Mouse (Mus musculus): ENCODE results near the gene Syne2. TPM values are rescaled to one million over a fixed set of nuclear protein-coding genes. Genes with fewer than 3 reads are reported as not detected.

Gene Syne2
- polyA plus RNA-seq, 1 experiment from 2014 or later = 42.6 TPM

GRCm38 (mm10) chr12:76013480-76013879 is 195.5 kb downstream of the Syne2 start:
- no peaks in the 10 kb centered on the region for H3K36me3 ChIP-seq (ENCODE audit: control insufficient read depth, insufficient read depth, low read length)
- no peaks in the 10 kb centered on the region for H3K4me1 ChIP-seq (ENCODE audit: control insufficient read depth, insufficient read depth, low read depth, low read length)
- no peak overlapping the region for H3K4me2 ChIP-seq (ENCODE audit: low read length)
- H3K9me3 ChIP-seq (ENCODE audit: control insufficient read depth, low read length) = no peaks in the 10 kb centered on the region
- ATAC-seq = no peak
- H3K27ac ChIP-seq (ENCODE audit: low read depth, low read length) = no peak overlapping the region
- H3K9ac ChIP-seq (ENCODE audit: low read depth, low read length) = no peak overlapping the region
- H3K27me3 ChIP-seq (replicated peaks; ENCODE audit: control insufficient read depth, insufficient read depth, low read length) = no peaks in the 10 kb centered on the region
- 52% methylated on average over 4 of the region's 4 CpGs for WGBS
- H3K4me3 ChIP-seq (ENCODE audit: low read length) = no peak overlapping the region

GRCm38 (mm10) chr12:76015026-76015425 is 197.1 kb downstream of the Syne2 start:
- no peak overlapping the region for H3K27ac ChIP-seq (ENCODE audit: low read depth, low read length)
- no peaks in the 10 kb centered on the region for H3K36me3 ChIP-seq (ENCODE audit: control insufficient read depth, insufficient read depth, low read length)
- H3K4me3 ChIP-seq (ENCODE audit: low read length) = no peak overlapping the region
- no peaks in the 10 kb centered on the region for H3K27me3 ChIP-seq (replicated peaks; ENCODE audit: control insufficient read depth, insufficient read depth, low read length)
- H3K9me3 ChIP-seq (ENCODE audit: control insufficient read depth, low read length) = no peaks in the 10 kb centered on the region
- 89% methylated on average over 14 of the region's 15 CpGs for WGBS
- no peak for ATAC-seq
- no peaks in the 10 kb centered on the region for H3K4me1 ChIP-seq (ENCODE audit: control insufficient read depth, insufficient read depth, low read depth, low read length)
- H3K9ac ChIP-seq (ENCODE audit: low read depth, low read length) = no peak overlapping the region
- H3K4me2 ChIP-seq (ENCODE audit: low read length) = no peak overlapping the region

- H3K36me3 ChIP-seq (ENCODE audit: control insufficient read depth, insufficient read depth, low read length) = no peaks in the 10 kb centered on the region
- H3K9ac ChIP-seq (ENCODE audit: low read depth, low read length) = no peak overlapping the region
- 90% methylated on average over 11 of the region's 11 CpGs for WGBS
- no peaks in the 10 kb centered on the region for H3K9me3 ChIP-seq (ENCODE audit: control insufficient read depth, low read length)
- no peak overlapping the region for H3K27ac ChIP-seq (ENCODE audit: low read depth, low read length)
- no peak overlapping the region for H3K4me3 ChIP-seq (ENCODE audit: low read length)
- no peak overlapping the region for H3K4me2 ChIP-seq (ENCODE audit: low read length)
- ATAC-seq = no peak
- no peaks in the 10 kb centered on the region for H3K27me3 ChIP-seq (replicated peaks; ENCODE audit: control insufficient read depth, insufficient read depth, low read length)
- H3K4me1 ChIP-seq (ENCODE audit: control insufficient read depth, insufficient read depth, low read depth, low read length) = no peaks in the 10 kb centered on the region
Observed at GRCm38 (mm10) chr12:76015489-76015888, 197.6 kb downstream of the Syne2 start.

GRCm38 (mm10) chr12:76016123-76017101 is 198.5 kb downstream of the Syne2 start:
- WGBS = 81% methylated on average over 14 of the region's 14 CpGs
- Histone ChIP-seq H3K36me3 (ENCODE audit: control insufficient read depth, insufficient read depth, low read length) (no peaks in the 10 kb centered on the region), H3K27me3 (replicated peaks; ENCODE audit: control insufficient read depth, insufficient read depth, low read length) (no peaks in the 10 kb centered on the region), H3K27ac (ENCODE audit: low read depth, low read length) (no peak overlapping the region), H3K9ac (ENCODE audit: low read depth, low read length) (no peak overlapping the region), H3K4me1 (ENCODE audit: control insufficient read depth, insufficient read depth, low read depth, low read length) (no peaks in the 10 kb centered on the region), H3K9me3 (ENCODE audit: control insufficient read depth, low read length) (no peaks in the 10 kb centered on the region), H3K4me2 (ENCODE audit: low read length) (no peak overlapping the region), H3K4me3 (ENCODE audit: low read length) (no peak overlapping the region)
- no peak for ATAC-seq

GRCm38 (mm10) chr12:76018640-76019039 is 200.7 kb downstream of the Syne2 start:
- ATAC-seq = no peak
- H3K4me2 ChIP-seq (ENCODE audit: low read length) = no peak overlapping the region
- H3K9ac ChIP-seq (ENCODE audit: low read depth, low read length) = no peak overlapping the region
- no peak overlapping the region for H3K27ac ChIP-seq (ENCODE audit: low read depth, low read length)
- peaks cover 3% of the 10 kb centered on the region; the same call in 1 of the 2 replicates for H3K36me3 ChIP-seq (ENCODE audit: control insufficient read depth, insufficient read depth, low read length)
- H3K4me3 ChIP-seq (ENCODE audit: low read length) = no peak overlapping the region
- no peaks in the 10 kb centered on the region for H3K27me3 ChIP-seq (replicated peaks; ENCODE audit: control insufficient read depth, insufficient read depth, low read length)
- 71% methylated on average over 8 of the region's 8 CpGs for WGBS
- H3K9me3 ChIP-seq (ENCODE audit: control insufficient read depth, low read length) = no peaks in the 10 kb centered on the region
- H3K4me1 ChIP-seq (ENCODE audit: control insufficient read depth, insufficient read depth, low read depth, low read length) = no peaks in the 10 kb centered on the region

- Histone ChIP-seq H3K27me3 (replicated peaks; ENCODE audit: control insufficient read depth, insufficient read depth, low read length) (no peaks in the 10 kb centered on the region), H3K36me3 (ENCODE audit: control insufficient read depth, insufficient read depth, low read length) (peaks cover 5% of the 10 kb centered on the region), H3K9ac (ENCODE audit: low read depth, low read length) (no peak overlapping the region), H3K9me3 (ENCODE audit: control insufficient read depth, low read length) (no peaks in the 10 kb centered on the region), H3K27ac (ENCODE audit: low read depth, low read length) (no peak overlapping the region), H3K4me2 (ENCODE audit: low read length) (no peak overlapping the region), H3K4me1 (ENCODE audit: control insufficient read depth, insufficient read depth, low read depth, low read length) (no peaks in the 10 kb centered on the region), H3K4me3 (ENCODE audit: low read length) (no peak overlapping the region)
- WGBS = 90% methylated on average over 8 of the region's 8 CpGs
- no peak for ATAC-seq
Observed at GRCm38 (mm10) chr12:76042301-76042700, 224.4 kb downstream of the Syne2 start.

- no peak for ATAC-seq
- no peaks in the 10 kb centered on the region for H3K9me3 ChIP-seq (ENCODE audit: control insufficient read depth, low read length)
- H3K4me3 ChIP-seq (ENCODE audit: low read length) = no peak overlapping the region
- H3K4me2 ChIP-seq (ENCODE audit: low read length) = no peak overlapping the region
- H3K27ac ChIP-seq (ENCODE audit: low read depth, low read length) = no peak overlapping the region
- H3K4me1 ChIP-seq (ENCODE audit: control insufficient read depth, insufficient read depth, low read depth, low read length) = no peaks in the 10 kb centered on the region
- 97% methylated on average over 6 of the region's 6 CpGs for WGBS
- no peak overlapping the region for H3K9ac ChIP-seq (ENCODE audit: low read depth, low read length)
- H3K27me3 ChIP-seq (replicated peaks; ENCODE audit: control insufficient read depth, insufficient read depth, low read length) = no peaks in the 10 kb centered on the region
- H3K36me3 ChIP-seq (ENCODE audit: control insufficient read depth, insufficient read depth, low read length) = peaks cover 5% of the 10 kb centered on the region
Observed at GRCm38 (mm10) chr12:76046561-76046960, 228.6 kb downstream of the Syne2 start.

GRCm38 (mm10) chr12:76047921-76048320 is 230.0 kb downstream of the Syne2 start:
- Histone ChIP-seq H3K9ac (ENCODE audit: low read depth, low read length) (no peak overlapping the region), H3K4me2 (ENCODE audit: low read length) (no peak overlapping the region), H3K36me3 (ENCODE audit: control insufficient read depth, insufficient read depth, low read length) (no peaks in the 10 kb centered on the region; the same call in none of the 2 replicates), H3K4me3 (ENCODE audit: low read length) (no peak overlapping the region), H3K27ac (ENCODE audit: low read depth, low read length) (no peak overlapping the region), H3K27me3 (replicated peaks; ENCODE audit: control insufficient read depth, insufficient read depth, low read length) (no peaks in the 10 kb centered on the region), H3K9me3 (ENCODE audit: control insufficient read depth, low read length) (no peaks in the 10 kb centered on the region), H3K4me1 (ENCODE audit: control insufficient read depth, insufficient read depth, low read depth, low read length) (no peaks in the 10 kb centered on the region)
- ATAC-seq = no peak
- WGBS = 92% methylated on average over 3 of the region's 3 CpGs

GRCm38 (mm10) chr12:76048672-76049071 is 230.7 kb downstream of the Syne2 start:
- 76% methylated on average over 8 of the region's 8 CpGs for WGBS
- no peak overlapping the region for H3K4me2 ChIP-seq (ENCODE audit: low read length)
- no peak overlapping the region for H3K27ac ChIP-seq (ENCODE audit: low read depth, low read length)
- H3K9ac ChIP-seq (ENCODE audit: low read depth, low read length) = no peak overlapping the region
- ATAC-seq = no peak
- no peaks in the 10 kb centered on the region for H3K4me1 ChIP-seq (ENCODE audit: control insufficient read depth, insufficient read depth, low read depth, low read length)
- H3K9me3 ChIP-seq (ENCODE audit: control insufficient read depth, low read length) = no peaks in the 10 kb centered on the region
- H3K27me3 ChIP-seq (replicated peaks; ENCODE audit: control insufficient read depth, insufficient read depth, low read length) = no peaks in the 10 kb centered on the region
- no peak overlapping the region for H3K4me3 ChIP-seq (ENCODE audit: low read length)
- H3K36me3 ChIP-seq (ENCODE audit: control insufficient read depth, insufficient read depth, low read length) = no peaks in the 10 kb centered on the region; the same call in none of the 2 replicates
